Mouse (Mus musculus): ENCODE data around the gene Mboat7.
A peak's percentile ranks its signal among the peaks of the same experiment; 100 is the strongest.

Mboat7 gene

DNA sequence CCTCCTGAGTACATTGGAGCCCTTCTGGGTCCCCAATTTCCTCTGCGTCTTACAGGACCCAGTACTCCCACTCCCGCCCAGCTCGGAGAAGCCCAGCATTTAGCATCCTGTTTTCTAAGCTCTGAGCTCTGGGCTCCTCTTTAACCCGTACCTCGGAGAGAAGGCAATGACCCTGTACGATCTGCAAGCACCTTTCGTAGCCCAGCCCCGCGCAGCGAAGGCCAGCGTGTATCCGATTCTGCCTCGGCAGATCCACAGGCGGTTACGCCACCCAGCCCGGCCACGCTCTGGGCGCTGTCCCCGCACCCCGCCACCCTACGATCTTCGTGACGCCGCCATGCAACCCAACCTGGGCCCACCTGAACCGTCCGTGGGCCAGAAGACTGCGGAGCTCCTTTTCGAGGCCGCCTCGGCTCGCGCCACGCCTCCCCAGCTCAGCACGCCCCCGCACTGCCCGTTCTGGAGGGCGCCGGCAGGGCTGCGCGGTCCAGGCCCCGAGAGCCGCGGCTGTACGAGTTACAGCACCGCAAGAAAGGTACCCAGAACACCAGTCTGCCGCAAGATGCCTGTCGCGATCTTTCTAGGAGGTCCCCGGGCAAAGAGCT lies 839 bp downstream of the Mboat7 start, which contains the start of gene Tsen34:
Gene Tsen34 (plus strand): TSS at position 482 of the 605 bp plus-strand sequence.
- no peak for DNase-seq

- no peak for DNase-seq
Observed at GRCm38 (mm10) chr7:3691919-3692318, 1.4 kb downstream of the Mboat7 start.

GRCm38 (mm10) chr7:3685400-3686187 lies 7.7 kb downstream of the Mboat7 start:
- DNase-seq, result no peak

- DNase-seq, result no peak
Observed at GRCm38 (mm10) chr7:3684698-3685097, 8.6 kb downstream of the Mboat7 start.

- DNase-seq, result no peak
Observed at GRCm38 (mm10) chr7:3683908-3684550, 9.3 kb downstream of the Mboat7 start.

- DNase-seq, result no peak
Observed at GRCm38 (mm10) chr7:3677342-3677741, 16.0 kb downstream of the Mboat7 start, which contains the start of gene Tmc4. TSS of gene Tmc4 (minus strand) at chr7:3677553.

GRCm38 (mm10) chr7:3676371-3676770 lies 17.0 kb downstream of the Mboat7 start:
- DNase-seq, result no peak

DNA sequence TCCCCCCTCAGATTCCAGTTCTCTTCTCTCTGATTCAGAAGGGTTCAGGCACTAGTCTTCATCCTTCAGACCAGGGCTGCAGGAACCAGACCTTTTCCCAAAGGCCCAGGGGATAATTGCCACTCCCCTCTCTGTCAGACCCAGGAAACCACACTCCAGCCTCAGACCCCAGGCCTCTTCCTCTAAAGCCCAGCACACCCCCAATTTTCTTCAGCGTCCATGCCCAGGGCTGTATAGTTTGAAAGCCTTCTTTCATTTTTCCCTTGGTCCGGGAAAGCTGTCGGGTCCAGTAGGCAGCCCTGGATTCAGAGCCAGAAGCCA lies 18.1 kb downstream of the Mboat7 start:
- DNase-seq, result no peak

DNA sequence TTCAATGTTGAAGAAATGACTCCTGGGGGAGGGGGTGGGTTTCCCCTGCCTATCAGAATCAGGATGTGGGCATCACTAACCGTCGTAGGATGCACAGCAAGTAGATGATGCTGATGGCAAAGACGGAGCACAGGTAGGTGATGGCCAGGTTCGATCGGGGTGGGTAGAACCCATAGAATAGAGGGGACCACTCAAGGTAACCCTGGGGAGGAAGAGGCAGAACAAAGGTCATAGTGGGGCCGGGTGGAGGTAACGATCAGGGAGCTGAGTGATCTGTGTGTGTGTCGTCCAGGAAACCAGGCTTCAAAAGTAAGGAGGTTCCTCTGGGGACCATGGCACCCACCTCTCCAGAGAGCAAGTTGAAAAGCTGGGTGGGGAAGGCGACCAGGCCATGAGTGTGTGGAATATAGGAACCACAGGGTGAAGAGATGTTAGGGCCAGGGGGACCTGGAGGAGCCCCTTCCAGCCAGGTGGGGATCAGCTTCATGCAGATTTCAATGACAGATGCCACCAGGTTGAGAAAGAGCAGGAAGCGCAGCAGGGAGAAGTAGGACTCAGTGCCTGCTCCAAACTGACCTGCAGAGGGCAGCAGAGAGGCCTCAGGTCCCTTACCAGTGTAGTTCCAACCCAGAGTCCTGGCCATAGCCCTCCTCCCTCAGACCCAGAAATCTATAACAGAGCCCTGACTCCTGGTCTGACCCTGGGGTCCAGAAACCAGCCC lies 18.7 kb downstream of the Mboat7 start:
- DNase-seq, result peak; percentile 85 to 86

- no peak for DNase-seq
Observed at GRCm38 (mm10) chr7:3666921-3667391, 26.4 kb downstream of the Mboat7 start.

GRCm38 (mm10) chr7:3665215-3666114 lies 27.9 kb downstream of the Mboat7 start, which contains the start of gene Leng1:
TSS of gene Leng1 (minus strand) at chr7:3665840.
- DNase-seq, result peak; percentile 90 to 93

- DNase-seq, result no peak
Observed at GRCm38 (mm10) chr7:3664524-3665214, 28.7 kb downstream of the Mboat7 start.

DNA sequence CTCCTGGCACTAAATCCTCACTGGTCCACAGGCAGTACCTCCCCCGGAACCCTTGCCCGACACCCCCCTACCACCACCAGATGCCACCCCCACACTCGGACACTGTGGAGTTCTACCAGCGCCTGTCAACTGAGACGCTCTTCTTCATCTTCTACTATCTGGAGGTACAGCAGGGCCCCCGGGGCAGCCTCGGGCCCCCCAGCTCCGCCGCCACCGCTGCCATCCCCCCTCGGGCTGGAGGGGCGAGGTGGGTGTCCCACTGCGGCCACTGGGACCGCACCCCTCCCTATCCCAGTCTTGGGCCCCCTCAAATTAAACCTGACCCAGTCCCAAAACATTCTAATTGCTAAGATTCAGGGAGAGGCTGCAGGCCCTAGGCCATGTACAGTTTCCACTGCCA lies 34.7 kb downstream of the Mboat7 start:
- no peak for DNase-seq

- no peak for DNase-seq
Observed at GRCm38 (mm10) chr7:3656966-3657365, 36.4 kb downstream of the Mboat7 start.

DNA sequence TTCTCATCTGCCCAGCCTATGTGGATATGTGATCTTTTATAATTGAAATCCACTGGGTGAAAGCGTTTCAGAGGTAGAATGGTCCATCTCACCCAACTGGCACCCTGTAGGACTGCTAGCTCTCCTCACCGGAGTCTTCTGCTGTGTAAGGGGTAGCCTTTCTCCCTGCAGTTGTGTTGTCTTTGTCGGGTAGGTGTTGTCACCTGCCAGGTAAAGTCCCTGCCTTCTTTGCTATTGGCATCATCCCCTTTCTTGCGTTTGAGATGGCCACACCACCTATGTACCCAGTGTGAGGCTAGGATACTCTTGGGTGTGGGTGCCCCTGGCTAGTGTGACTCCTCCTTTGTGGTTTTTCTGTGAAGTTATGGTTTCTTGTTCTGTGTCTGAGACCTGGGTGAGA lies 46.7 kb downstream of the Mboat7 start:
- no peak for DNase-seq

DNA sequence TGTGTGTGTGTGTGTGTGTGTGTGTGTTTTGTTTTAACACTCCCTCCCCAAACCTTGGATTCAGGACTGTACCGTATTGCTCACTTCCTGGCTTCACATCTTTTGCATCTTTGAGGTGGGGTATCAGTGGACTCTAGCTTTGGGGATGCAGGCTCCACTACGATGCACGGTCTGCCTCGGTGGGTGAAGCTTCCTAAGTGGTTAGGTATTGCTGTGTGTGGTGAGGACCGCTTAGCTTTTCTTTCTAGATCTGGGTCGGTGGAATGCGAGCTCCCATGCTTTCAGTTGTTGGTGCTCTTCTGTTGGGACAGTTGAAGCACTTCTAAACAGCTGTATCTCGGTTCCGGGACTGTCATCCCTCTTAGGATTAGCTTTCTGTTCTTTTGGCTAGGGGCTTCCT lies 47.1 kb downstream of the Mboat7 start:
- DNase-seq, result no peak

DNA sequence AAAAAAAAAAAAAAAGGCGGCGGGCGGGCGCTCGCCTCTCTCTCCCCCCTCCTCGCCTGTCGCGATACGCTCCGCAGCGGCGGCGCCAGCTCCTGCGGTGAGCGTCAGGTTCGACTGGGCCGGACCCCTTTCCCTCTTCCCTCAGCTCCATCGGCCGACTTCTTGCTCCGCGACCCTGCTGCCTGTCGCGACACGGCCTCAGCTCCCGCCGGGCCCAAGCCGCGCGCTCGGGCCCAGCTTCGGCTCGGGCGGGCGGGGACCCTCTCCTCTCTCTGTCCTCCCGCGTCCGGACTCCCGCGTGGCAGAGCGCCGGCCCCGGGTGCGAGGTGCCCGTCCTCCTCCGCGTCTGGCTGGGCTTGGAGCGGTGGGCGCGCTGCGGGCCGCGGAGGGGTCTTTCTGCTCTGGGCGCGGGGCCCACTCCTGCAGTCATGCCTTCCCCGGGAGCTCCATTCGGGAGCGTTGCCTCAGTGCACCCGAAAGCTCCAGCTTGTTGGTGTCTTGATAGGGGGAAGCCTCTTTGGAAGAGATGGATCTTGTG lies 47.8 kb downstream of the Mboat7 start:
- DNase-seq, result no peak

DNA sequence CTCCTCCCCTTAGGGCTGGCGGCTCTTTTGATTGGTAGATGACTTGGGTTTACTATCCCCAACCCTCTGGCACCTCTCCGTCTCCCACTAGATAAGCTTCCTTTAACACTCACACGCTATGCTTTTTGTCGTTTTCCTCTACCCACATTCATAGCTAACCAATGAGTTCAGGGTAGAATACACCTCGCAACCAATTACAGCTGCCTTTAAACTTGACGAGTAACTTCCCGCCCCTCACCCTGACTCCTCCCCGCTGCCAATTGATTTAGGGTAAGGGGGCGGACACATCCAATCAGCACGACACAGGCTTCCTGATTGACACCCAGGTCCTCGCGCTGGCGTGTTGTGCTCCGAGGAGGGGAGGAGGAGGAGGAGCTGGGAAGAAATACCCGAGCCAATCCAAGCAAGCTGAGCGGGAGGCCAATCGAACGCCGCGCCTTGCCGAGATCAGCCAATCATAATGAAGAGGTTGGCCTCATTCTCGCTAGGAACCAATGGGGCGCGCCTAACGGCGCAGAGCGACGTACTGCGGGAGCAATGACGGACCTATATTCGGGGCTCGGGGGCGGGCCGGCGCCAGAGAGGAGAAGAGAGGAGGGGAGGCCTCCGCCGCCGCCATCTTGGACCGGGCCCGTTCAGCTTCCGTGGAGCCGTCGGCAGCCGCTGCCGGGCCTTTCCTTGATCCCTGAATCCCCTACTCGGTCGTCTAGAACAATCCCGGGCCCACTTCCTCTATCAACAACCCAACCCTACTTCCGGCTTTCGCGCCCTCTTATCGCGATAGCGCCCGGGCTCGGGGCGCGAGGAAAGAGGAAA lies 48.4 kb downstream of the Mboat7 start, which contains the start of gene Cnot3:
Gene Cnot3 (plus strand): TSS at position 597 of the 816 bp plus-strand sequence.
- peak; percentile 95 to 96 for DNase-seq

DNA sequence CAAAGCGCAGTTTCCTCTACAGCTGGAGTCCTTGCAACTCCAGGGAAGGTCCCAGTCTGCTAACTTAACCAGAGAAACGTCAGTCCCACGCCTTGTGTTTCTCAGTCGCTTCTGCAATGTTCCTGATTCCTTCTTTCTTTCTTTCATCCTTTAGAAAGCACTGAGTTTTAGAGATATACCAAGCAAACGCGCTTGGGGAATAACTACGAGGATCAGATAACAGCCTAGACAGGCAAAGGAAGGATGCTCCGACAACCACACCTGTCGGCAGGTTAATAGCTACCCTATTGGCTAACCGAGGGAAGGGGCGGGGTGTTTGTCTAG lies 49.0 kb downstream of the Mboat7 start:
- DNase-seq, result peak in 1 of 2 experiments; percentile 96

GRCm38 (mm10) chr7:3643843-3644242 lies 49.5 kb downstream of the Mboat7 start:
- DNase-seq, result no peak
